Mouse (Mus musculus): ENCODE results near the gene Gm42688. TPM values are rescaled to one million over a fixed set of nuclear protein-coding genes. Genes with fewer than 3 reads are reported as not detected.

Gm42688 gene
- polyA plus RNA-seq, 1 experiment: 1.9 TPM

DNA sequence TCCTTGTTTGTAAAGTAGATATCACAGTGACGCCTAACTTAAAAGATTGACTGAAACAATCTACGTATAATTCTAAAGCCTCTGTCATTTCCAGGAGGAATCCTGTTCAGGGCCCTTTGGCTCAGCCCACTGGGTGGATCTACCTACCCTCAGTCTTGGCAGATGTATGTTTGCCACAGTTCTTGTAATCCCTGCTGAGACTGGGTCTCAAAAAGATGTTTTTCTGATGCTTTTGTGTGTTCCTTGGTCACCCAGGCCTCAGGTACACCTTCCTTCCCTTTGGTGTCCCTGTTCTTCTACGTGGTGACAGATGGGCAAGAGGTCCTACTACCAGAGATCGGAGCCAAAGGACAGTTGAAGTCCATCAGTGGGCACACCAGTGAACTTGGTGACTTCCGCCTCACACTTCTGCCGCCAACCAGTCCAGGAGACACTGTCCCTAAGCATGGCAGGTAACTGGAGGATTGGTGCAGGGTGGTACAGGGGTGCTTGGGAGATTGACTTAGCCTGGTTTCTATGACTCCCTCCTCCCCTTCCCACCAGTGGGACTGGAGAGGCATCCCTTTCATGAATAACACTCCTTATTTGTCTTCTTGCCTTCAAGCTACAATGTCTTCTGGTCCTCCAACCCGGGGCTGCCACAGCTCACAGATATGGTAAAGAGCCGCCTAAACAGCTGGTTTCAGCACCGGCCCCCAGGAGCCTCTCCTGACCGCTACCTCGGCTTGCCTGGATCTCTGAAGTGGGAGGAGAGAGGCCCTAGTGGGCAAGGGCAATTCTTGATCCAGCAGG is 15.2 kb downstream of the Gm42688 start:
- no peak overlapping the region for H3K27ac ChIP-seq (ENCODE audit: insufficient read depth, low read length)

DNA sequence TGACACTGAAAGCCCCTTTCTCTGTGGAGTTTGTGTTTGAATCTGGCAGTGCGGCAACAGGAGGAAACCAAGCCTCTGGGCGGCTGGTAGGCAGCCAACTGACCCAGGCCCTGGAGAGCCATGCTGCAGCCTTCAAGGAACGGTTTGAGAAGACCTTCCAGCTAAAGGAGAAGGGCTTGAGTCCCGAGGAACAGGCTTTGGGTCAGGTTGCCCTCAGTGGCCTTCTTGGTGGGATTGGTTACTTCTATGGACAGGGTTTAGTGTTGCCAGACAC is 15.7 kb downstream of the Gm42688 start:
- H3K27ac ChIP-seq (ENCODE audit: insufficient read depth, low read length): no peak overlapping the region
- H3K4me1 ChIP-seq (ENCODE audit: control insufficient read depth, insufficient read depth, low read length): peaks cover 6% of the 10 kb centered on the region; the same call in 1 of the 2 replicates
- H3K4me3 ChIP-seq (ENCODE audit: insufficient read depth, low read length): no peak overlapping the region
- TF ChIP-seq CTCF (IDR thresholded peaks at IDR 0.05; ENCODE audit: borderline replicate concordance, insufficient read depth, low read length) (no peak), POLR2A (IDR thresholded peaks at IDR 0.05; ENCODE audit: low read depth, low read length) (no peak)

More for the DNA sequence above, 15.2 kb downstream of the Gm42688 start:
- Histone ChIP-seq H3K4me1 (ENCODE audit: control insufficient read depth, insufficient read depth, low read length) (peaks cover 6% of the 10 kb centered on the region; the same call in 1 of the 2 replicates), H3K4me3 (ENCODE audit: insufficient read depth, low read length) (peak overlapping the region; percentile 87)
- no peak for TF ChIP-seq CTCF (IDR thresholded peaks at IDR 0.05; ENCODE audit: borderline replicate concordance, insufficient read depth, low read length)
- peak; percentile 17; the same call in 1 of the 2 replicates for TF ChIP-seq POLR2A (IDR thresholded peaks at IDR 0.05; ENCODE audit: low read depth, low read length)

DNA sequence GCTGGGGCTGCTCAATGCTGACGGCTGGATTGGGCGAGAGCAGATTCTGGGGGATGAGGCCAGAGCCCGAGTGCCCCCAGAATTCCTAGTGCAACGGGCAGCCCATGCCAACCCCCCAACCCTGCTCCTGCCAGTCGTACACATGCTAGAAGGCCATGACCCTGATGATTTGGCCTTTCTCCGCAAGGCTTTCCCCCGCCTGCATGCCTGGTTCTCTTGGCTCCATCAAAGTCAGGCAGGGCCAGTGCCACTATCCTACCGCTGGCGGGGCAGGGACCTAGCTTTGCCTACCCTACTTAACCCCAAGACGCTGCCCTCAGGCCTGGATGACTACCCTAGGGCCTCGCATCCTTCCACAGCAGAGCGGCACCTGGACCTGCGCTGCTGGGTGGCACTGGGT is 16.2 kb downstream of the Gm42688 start:
- H3K27ac ChIP-seq (ENCODE audit: insufficient read depth, low read length): no peak overlapping the region
- TF ChIP-seq POLR2A (IDR thresholded peaks at IDR 0.05; ENCODE audit: low read depth, low read length): 0 out of 2 replicates have a peak, but pooled peaks have one; percentile 21
- no peak for TF ChIP-seq CTCF (IDR thresholded peaks at IDR 0.05; ENCODE audit: borderline replicate concordance, insufficient read depth, low read length)
- H3K4me3 ChIP-seq (ENCODE audit: insufficient read depth, low read length): no peak overlapping the region
- H3K4me1 ChIP-seq (ENCODE audit: control insufficient read depth, insufficient read depth, low read length): peaks cover 6% of the 10 kb centered on the region; the same call in 1 of the 2 replicates

DNA sequence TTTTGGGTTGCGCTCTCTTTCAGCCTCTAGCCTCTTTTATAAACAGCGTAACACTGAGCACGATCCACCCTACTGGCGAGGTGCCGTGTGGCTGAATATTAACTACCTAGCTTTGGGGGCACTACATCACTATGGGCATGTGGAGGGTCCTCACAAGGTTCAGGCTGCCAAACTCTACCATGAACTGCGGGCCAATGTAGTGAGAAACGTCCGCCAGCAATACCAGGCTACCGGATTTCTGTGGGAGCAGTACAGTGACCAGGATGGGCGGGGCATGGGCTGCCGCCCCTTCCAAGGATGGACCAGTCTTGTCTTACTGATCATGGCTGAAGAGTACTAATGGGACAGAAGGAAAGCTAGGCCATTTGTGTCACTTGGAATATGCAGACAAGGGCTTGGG is 17.0 kb downstream of the Gm42688 start:
- peaks cover 8% of the 10 kb centered on the region; the same call in 1 of the 2 replicates for H3K4me1 ChIP-seq (ENCODE audit: control insufficient read depth, insufficient read depth, low read length)
- TF ChIP-seq POLR2A (IDR thresholded peaks at IDR 0.05; ENCODE audit: low read depth, low read length) (peak; percentile 6; the same call in 1 of the 2 replicates), CTCF (IDR thresholded peaks at IDR 0.05; ENCODE audit: borderline replicate concordance, insufficient read depth, low read length) (no peak)
- H3K27ac ChIP-seq (ENCODE audit: insufficient read depth, low read length): no peak overlapping the region
- H3K4me3 ChIP-seq (ENCODE audit: insufficient read depth, low read length): no peak overlapping the region

DNA sequence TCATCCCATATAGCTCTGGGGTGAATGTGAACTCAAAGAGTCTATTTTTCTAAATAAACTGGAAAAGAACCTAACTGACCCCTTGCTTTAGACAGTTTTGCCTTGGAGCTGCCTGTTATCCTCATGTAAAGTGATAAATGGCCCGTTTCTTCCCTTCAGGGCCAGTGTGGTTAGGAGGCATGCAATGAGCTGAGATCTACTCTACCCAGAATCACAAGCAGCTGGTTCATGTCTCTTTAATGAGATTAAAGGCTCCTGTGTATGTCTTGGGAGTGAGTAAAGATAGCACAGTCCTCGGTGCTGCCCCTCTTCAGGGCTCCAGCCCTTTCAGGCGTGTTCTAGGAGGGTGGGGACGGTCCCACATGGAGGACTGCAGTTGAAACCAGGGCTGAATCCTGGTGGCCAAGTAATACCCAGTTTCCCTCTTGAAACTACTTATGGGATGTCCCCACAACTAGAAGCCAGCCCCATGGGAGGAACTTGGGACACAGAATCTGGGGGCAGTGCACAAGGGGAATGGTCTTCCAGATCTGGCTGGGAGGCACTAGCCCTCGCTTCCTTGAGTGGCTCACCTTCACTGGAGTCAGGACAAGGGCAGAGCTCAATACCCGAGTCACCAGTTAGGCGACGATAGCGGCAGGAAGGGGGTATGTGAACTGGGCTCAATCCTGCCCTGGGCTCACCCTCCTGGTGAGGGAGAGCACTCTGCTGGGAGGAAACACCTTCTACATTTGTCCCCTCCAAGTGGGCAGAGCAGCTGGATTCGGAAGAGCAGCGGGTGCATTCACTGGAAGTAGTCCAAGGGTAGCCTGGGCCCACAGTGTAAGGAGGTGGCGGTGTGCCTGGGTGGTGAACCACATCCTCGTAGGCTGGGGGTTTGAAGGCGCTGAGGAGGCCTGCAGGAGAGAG is 17.7 kb downstream of the Gm42688 start:
- Histone ChIP-seq H3K4me3 (ENCODE audit: insufficient read depth, low read length) (no peak overlapping the region), H3K27ac (ENCODE audit: insufficient read depth, low read length) (no peak overlapping the region), H3K4me1 (ENCODE audit: control insufficient read depth, insufficient read depth, low read length) (peaks cover 9% of the 10 kb centered on the region; the same call in 1 of the 2 replicates)
- TF ChIP-seq CTCF (IDR thresholded peaks at IDR 0.05; ENCODE audit: borderline replicate concordance, insufficient read depth, low read length): no peak
- peak; percentile 24; the same call in 1 of the 2 replicates for TF ChIP-seq POLR2A (IDR thresholded peaks at IDR 0.05; ENCODE audit: low read depth, low read length)

DNA sequence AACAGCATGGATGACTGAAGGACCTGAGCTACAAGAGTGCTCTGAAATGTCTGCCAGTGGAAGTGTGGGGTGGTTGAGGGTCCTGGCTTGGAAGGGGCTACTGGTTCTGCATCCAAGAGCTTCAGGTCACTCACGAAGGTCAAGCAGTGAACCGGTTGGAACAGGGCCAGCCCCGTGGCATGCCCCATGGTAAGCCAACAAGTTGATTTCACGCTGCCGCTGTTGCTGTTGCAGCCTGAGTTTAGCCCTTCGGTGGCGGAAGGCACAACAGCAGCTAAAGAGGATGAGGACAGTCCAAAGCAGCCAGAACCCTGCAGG is 18.3 kb downstream of the Gm42688 start:
- TF ChIP-seq CTCF (IDR thresholded peaks at IDR 0.05; ENCODE audit: borderline replicate concordance, insufficient read depth, low read length): no peak
- TF ChIP-seq POLR2A (IDR thresholded peaks at IDR 0.05; ENCODE audit: low read depth, low read length): no peak
- Histone ChIP-seq H3K4me3 (ENCODE audit: insufficient read depth, low read length) (no peak overlapping the region), H3K27ac (ENCODE audit: insufficient read depth, low read length) (no peak overlapping the region)

DNA sequence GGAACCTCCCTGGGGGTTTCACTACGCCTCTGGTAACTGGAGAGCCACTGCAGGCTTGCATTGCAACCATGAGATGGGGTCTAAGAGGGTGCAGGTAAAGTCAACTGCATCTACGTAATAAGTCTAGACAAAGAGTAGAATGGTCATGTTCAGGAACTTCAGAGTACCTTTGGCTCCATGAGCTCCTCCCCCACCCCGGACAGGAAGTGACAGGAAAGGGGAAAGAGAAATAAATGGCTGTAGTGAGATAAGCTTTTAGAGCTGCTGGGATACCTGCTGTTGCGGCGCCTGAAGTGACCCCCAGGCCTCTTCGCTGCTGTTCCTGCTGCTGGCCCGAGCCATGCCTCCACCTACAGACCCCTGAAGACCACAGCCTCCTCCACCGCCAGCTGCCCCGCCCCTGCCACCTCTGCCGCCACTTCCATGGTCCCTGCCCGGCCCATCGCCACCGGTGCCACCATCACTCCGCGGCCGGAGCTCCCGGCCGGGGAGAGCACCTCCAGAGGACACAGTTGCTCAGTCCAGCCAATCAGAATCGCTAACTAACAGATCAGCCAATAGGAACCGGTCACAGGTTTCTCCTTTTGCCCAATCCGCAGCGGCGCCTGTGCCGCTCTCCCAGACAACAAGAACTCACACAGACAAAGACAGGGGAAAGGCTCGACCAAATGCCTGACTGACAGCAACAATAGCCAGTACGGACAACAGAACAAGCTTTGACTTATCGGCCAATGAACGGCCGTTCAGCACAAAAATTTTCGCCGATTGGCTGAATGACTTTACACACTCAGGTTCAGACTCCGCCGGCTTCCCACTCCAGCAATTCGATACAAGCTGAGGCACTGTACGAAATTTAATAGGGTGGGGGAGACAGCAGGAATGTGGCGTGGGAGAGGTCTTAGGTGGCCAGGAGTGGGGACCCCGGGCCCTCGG is 19.8 kb downstream of the Gm42688 start, which contains the start of gene Wbp1:
TSS of gene Wbp1 (minus strand) at position 630 of the 933 bp plus-strand sequence.
- peak within 1 kb of the TSS; percentile 76 for H3K27ac ChIP-seq (ENCODE audit: insufficient read depth, low read length)
- peak within 1 kb of the TSS; percentile 95 for H3K4me3 ChIP-seq (ENCODE audit: insufficient read depth, low read length)
- TF ChIP-seq CTCF (IDR thresholded peaks at IDR 0.05; ENCODE audit: borderline replicate concordance, insufficient read depth, low read length) (no peak), POLR2A (IDR thresholded peaks at IDR 0.05; ENCODE audit: low read depth, low read length) (peak; percentile 77)
- peaks cover 10% of the 10 kb centered on the region; the same call in 1 of the 2 replicates for H3K4me1 ChIP-seq (ENCODE audit: control insufficient read depth, insufficient read depth, low read length)

More for the DNA sequence above, 18.3 kb downstream of the Gm42688 start:
- H3K4me1 ChIP-seq (ENCODE audit: control insufficient read depth, insufficient read depth, low read length): peaks cover 10% of the 10 kb centered on the region; the same call in 1 of the 2 replicates

DNA sequence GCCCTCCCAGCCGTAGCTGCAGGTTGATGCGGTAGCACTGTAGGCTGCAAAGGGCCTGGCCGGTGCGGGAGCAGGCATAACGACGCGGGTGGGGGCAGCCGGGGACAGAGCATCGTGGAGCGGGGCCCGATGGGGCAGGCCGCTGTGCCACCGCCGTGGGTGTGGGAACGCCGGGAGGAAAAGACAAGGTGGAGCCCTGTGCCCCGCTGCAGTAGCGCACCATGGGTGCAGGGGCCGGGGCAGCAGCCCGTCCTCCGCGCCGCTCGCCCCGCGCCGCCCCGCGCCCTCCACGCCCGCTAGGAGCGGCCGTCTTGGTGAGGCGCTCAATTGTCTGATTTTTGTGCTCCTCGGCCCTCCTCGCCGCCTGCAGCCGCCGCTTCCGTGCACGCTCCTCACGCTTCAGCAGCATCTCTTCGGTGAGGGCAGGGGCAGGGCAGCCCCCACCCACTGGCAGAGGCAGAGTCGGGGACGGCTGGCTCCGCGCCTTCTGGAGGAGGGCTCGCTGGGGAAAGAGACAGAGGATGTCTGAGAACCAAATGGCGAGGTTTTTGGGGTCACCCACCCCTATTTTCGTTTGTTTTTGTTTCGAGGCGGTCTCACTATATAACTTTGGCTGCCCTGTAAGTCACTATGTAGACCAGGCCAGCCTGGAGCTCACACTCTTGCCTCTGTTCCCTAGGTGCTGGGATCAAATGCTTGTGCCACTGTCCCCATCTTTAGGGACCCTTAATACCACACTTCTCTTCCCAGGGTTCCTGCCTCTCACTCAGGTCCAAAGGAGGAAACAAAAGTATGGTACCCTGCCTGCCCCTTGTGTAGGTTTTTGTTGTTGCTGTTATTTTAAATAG is 20.7 kb downstream of the Gm42688 start:
- TF ChIP-seq POLR2A (IDR thresholded peaks at IDR 0.05; ENCODE audit: low read depth, low read length): no peak
- TF ChIP-seq CTCF (IDR thresholded peaks at IDR 0.05; ENCODE audit: borderline replicate concordance, insufficient read depth, low read length): no peak
- peaks cover 4% of the 10 kb centered on the region; the same call in 1 of the 2 replicates for H3K4me1 ChIP-seq (ENCODE audit: control insufficient read depth, insufficient read depth, low read length)
- peak overlapping the region; percentile 76 for H3K27ac ChIP-seq (ENCODE audit: insufficient read depth, low read length)

More for the DNA sequence above, 20.7 kb downstream of the Gm42688 start:
- H3K4me3 ChIP-seq (ENCODE audit: insufficient read depth, low read length): peak overlapping the region; percentile 72
